Mouse (Mus musculus): ENCODE results near the gene Coq10a.

- TF ChIP-seq POLR2A (IDR thresholded peaks at IDR 0.05; ENCODE audit: insufficient read length, low read depth) (no peak), MAX (IDR thresholded peaks at IDR 0.05; ENCODE audit: low read depth) (no peak), TCF12 (IDR thresholded peaks at IDR 0.05; ENCODE audit: insufficient read depth, poor library complexity, severe bottlenecking) (no peak), E2F4 (IDR thresholded peaks at IDR 0.05; ENCODE audit: insufficient read depth) (no peak), POLR2AphosphoS2 (IDR thresholded peaks at IDR 0.05; ENCODE audit: insufficient read length, low read depth) (no peak), USF1 (IDR thresholded peaks at IDR 0.05; ENCODE audit: low read depth) (no peak), MYOG (IDR thresholded peaks at IDR 0.05; ENCODE audit: control insufficient read depth in 1 of 3, insufficient read depth in 1 of 3, insufficient read length in 2 of 3, low read depth in 2 of 3) (no peak), MYOD1 (IDR thresholded peaks at IDR 0.05; ENCODE audit: control insufficient read depth in 1 of 3, insufficient read length in 2 of 3, low read depth in 2 of 3) (no peak), CEBPB (IDR thresholded peaks at IDR 0.05; ENCODE audit: insufficient read depth, poor library complexity, severe bottlenecking) (no peak), TCF3 (IDR thresholded peaks at IDR 0.05; ENCODE audit: insufficient read length, low read depth) (no peak)
Observed at GRCm38 (mm10) chr10:128321641-128322040, 47.2 kb downstream of the Coq10a start.
